In the genomic region with DNA sequence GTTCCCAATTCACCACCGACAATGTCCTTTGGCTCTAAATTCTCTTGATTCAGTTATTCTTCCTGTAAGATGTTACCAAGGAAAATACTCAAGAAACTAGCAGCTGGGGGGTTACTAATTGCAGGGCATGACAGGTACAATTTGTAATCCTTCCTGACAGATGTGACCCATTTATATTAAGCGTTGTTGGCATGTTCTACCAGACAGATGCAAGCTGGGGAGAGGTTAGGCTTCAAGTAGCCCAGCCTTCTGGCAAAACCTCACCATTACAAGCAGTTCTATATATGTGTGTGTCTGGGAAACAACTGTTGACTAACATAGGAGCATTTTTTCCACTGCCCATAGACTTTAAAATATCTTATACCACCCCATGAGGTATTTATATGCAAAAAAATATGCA, we compare ENCODE assay signal across 16 mouse cellular contexts.
DNase-seq lines count a peak whose midpoint lies in the region; TF ChIP-seq lines count a peak whose summit lies in the region.
"Had no signal": no experiment of that assay in that cellular context is flagged by ENCODE, and none has a peak within 500 bp of the region (broad histone marks: within the 10 kb centered on the region; RNA-seq: fewer than 3 reads in every experiment).

No protein-coding gene starts in this region.

- TF ChIP-seq POLR2A in brain, embryonic 14.5 days (IDR thresholded peaks at IDR 0.05; ENCODE audit: borderline replicate concordance, extremely low read depth, insufficient read depth, insufficient read length, poor library complexity, severe bottlenecking) = no peak

- DNase-seq in gastrocnemius, adult 18-20 months (ENCODE audit: low spot score) = peak; percentile 26
- no peak for DNase-seq in gastrocnemius, postnatal 4 days (ENCODE audit: low spot score in 2 of 2)
- DNase-seq in brain, adult 2 months (ENCODE audit: low read depth, low spot score) = peak; percentile 1
- peak; percentile 5 for DNase-seq in brain, embryonic 14.5 days (ENCODE audit: low read depth)
- peak; percentile 55 for DNase-seq in skeletal muscle tissue, adult 2 months (ENCODE audit: low read depth, low spot score)
- DNase-seq in heart, postnatal 36 days = no peak
- DNase-seq: adrenal gland, adult 2 months; adrenal gland, postnatal 25 days; cerebellum, adult 11 months; cerebellum, adult 8-10 months; cerebellum, postnatal 14 days; forebrain, postnatal 0 days; gastrocnemius, postnatal 25 days; heart, adult 11 months; heart, postnatal 4 days; kidney, adult 18-20 months had no signal

- intact Hi-C loops in heart, postnatal 36 days (cut with DNase I) = no loop called here

- TF ChIP-seq CTCF in brain, embryonic 14.5 days (IDR thresholded peaks at IDR 0.05; ENCODE audit: borderline replicate concordance, extremely low read depth, insufficient read depth, insufficient read length) = no peak

Comparison
In these comparisons a context has a peak if more than half of its experiments do, and no peak if none do; other contexts are left out.
1. DNase-seq: peak in gastrocnemius, adult 18-20 months (single experiment), brain, adult 2 months (single experiment), brain, embryonic 14.5 days (single experiment) and skeletal muscle tissue, adult 2 months (single experiment); none in gastrocnemius, postnatal 4 days (0 of 2) and heart, postnatal 36 days (0 of 2).